Mouse (Mus musculus) fibroblast of lung, adult 2 months (primary cell): ENCODE results near the gene Olfr1257.
"Not testable (repeated sequence)": the region's sequence is repeated elsewhere in the genome, so short reads cannot be mapped to it uniquely, and the experiment has no call there.

Experiments
- DNase-seq: peaks from one replicate; pipeline ENCODE4 v3.0.0-alpha.2; 2011; ENCODE audit warnings: low read depth

The Olfr1257 gene

DNA sequence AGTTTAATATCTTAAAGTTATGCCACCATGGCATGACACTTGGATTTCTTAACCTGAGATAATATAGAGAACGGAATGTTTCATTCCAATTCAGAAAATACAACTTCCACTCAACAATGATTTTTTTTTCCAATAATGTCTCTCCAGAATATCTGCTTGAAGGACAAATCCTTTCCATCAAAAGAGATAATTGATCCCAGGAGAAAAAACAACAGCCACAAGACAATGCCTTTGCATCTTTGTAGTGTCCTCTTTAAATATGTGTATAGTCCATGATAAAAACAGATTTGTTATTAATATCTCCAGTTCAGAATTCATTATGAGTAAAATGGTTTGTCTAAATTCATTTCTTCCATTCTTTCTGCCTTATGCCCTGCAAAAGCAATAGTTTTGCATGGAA, at the start of gene Olfr1257:
Olfr1257 (plus strand) TSS at position 301 of the 400 bp plus-strand sequence.
- DNase-seq = no peak

DNA sequence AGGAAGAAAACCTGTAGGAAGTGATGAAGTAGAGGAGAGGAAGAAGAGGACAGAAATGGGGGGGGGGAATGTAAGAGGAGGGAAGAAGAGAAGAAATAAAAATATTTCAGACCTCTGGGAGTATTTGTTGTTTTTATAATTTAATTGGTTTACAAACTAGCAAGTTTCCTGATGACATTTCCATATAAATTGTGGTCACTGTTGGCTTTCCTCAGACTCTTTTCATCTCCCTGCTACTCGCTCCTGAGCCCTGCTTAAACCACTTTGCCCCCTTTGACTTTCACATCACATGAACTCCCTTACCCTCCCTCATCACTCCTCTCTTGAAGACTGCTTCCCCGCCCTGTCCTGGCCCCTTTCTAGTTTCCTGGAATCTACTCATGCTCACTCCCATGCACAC, 36.8 kb upstream of the Olfr1257 start, which contains the start of gene Olfr1256:
Olfr1256 (minus strand) TSS at position 101 of the 400 bp plus-strand sequence.
- DNase-seq = no peak

DNA sequence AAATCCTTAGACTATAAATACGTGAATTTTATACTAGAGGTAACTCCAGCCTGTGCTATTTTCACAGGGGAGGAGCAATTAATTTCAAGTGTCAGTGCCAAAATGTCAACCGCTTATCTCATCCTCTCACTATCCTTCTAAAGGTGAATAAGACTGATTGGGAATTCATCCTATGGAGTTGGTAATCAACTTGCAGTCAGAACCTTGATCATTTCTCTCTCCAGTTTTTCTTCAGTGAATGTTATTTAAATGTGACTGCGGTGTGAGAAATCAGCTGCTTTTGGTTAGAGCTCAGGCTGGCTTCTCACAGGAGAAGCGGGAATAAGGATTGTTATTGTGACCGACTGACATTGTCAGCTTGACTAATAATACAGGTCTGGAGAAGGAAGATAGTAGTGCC, 30.1 kb upstream of the Olfr1257 start, which contains the start of gene Olfr48:
Olfr48 (minus strand) TSS at position 101 of the 400 bp plus-strand sequence.
- no peak for DNase-seq

DNA sequence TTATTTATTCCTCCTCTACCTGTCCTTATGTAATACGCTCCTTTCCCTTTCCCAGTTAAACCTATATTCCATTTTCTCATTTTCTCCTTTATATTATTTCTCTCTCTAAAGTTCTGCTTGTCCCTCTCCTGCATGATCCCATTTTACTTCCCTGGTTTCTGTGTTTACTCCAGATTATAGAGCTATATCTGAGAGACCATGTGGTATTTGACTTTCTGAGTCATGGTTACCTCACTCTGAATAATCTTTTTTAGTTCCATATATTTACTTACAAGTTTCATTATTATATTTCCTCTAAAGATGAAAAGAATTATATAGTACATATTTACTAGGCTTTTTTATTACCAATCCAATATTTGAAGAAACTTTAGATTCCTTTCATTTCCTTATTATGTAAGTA, 29.0 kb upstream of the Olfr1257 start:
- no peak for DNase-seq

DNA sequence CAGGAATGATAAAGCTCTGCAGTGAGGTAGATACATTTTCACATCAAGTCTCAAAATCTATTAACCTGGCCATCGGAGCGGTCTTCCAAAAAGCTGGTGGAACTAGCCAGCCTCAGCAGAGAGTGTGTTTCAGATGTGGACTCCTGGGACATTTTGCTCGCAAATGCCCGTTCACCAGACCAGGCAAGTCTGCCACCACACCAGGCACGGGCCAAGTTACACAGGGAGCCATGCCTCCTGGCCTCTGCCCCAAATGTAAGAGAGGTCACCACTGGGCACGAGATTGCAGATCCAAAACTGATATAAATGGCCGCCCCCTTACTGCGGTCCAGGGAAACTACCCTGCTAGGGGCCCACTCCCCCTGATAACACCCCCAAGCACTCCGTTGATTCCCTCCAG, 34.4 kb downstream of the Olfr1257 start:
- DNase-seq = not testable (repeated sequence)

DNA sequence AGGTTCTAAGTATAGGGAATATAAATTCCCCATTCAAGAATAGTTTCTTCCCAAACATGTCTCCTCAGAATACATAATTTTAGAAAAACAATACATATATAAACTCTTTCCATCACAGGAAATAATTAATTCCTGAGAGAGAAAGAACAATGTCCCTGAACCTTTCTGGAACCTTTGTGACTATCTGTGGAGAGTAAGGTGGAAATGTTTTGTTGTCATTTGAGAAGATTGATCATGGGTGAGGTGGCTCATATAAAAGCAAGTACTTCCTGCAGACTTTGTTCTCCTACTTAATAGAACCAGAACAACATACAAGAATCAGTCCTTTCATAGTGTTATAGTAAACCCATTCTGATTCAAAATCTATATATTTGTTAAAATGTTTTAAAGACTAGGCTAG, 48.8 kb downstream of the Olfr1257 start, which contains the start of gene Olfr1258:
Olfr1258 (plus strand) TSS at position 301 of the 400 bp plus-strand sequence.
- no peak for DNase-seq
